Mouse (Mus musculus) hindbrain, postnatal 0 days (tissue): ENCODE data around the gene Psat1. TPM values are rescaled to one million over a fixed set of nuclear protein-coding genes. Genes with fewer than 3 reads are reported as not detected.

ENCODE experiments used
- ATAC-seq: fragments of 200-750 bp; cut with Nextera tagmentation; 2 replicates; pipeline ENCODE4 v1.8.0; 2017; ENCODE audit warnings: mild to moderate bottlenecking, moderate TSS enrichment, moderate library complexity
- DNase-seq: peaks from one replicate; pipeline ENCODE4 v3.0.0-alpha.2; 2015; ENCODE audit warnings: low spot score
- H3K27ac ChIP-seq: fragments of 300-500 bp; sonication (generic); 2 replicates; pipeline ENCODE4 v1.5.1; 2014; ENCODE audit warnings: mild to moderate bottlenecking
- H3K27me3 ChIP-seq: fragments of 300-500 bp; sonication (generic); 2 replicates; pipeline ENCODE4 v1.6.1; 2014; ENCODE audit warnings: low read length, mixed read lengths; ENCODE audit not compliant: insufficient read depth
- H3K36me3 ChIP-seq: fragments of 300-500 bp; sonication (generic); 2 replicates; pipeline ENCODE4 v1.6.1; 2014; ENCODE audit warnings: low read length, mixed read lengths; ENCODE audit not compliant: insufficient read depth
- H3K4me1 ChIP-seq: fragments of 300-500 bp; sonication (generic); 2 replicates; pipeline ENCODE4 v1.6.1; 2014; ENCODE audit warnings: antibody characterized with exemption, low read length, mixed read lengths; ENCODE audit not compliant: insufficient read depth
- H3K4me2 ChIP-seq: fragments of 300-500 bp; sonication (generic); 2 replicates; pipeline ENCODE4 v1.6.1; 2014; ENCODE audit warnings: low read depth, mild to moderate bottlenecking, low read length, moderate library complexity, mixed read lengths
- H3K4me3 ChIP-seq: fragments of 300-500 bp; sonication (generic); 2 replicates; pipeline ENCODE4 v1.5.1; 2014; ENCODE audit warnings: low read length
- H3K9ac ChIP-seq: fragments of 300-500 bp; sonication (generic); replicated peaks from 2 replicates; pipeline ENCODE4 v1.6.1; 2014; ENCODE audit warnings: mild to moderate bottlenecking, low read length, moderate library complexity, mixed read lengths
- H3K9me3 ChIP-seq: fragments of 300-500 bp; sonication (generic); 2 replicates; pipeline ENCODE4 v1.6.1; 2016; ENCODE audit warnings: low read length, mixed read lengths
- CTCF ChIP-seq: IDR thresholded peaks from 2 replicates; pipeline ENCODE4 v1.5.1; 2016; ENCODE audit warnings: antibody characterized with exemption, control low read depth, low read depth
- WGBS: fragments of 180-500 bp; shearing (Covaris S2); extraction: QIAGEN DNeasy Blood & Tissue Kit; methylation state at CpG from one replicate; pipeline ENCODE4 v1.1.7; 2014; 5-methylcytosine and 5-hydroxymethylcytosine counted together
- polyA plus RNA-seq: library from polyadenylated mRNA; unstranded; fragments of >200 nt; fragmentation: Nextera tagmentation; extraction: Ambion mirVana; gene quantifications from 2 replicates; pipeline ENCODE4 v1.2.1, GENCODE M21; 2015
- total RNA-seq: library from RNA; depleted of rRNA; stranded (reverse); fragments of >200 nt; gene quantifications from 2 replicates; pipeline ENCODE4 v1.2.3, GENCODE M21; 2014

The Psat1 gene
- total and polyA plus RNA-seq, 2 experiments from 2014 or later = 79.8 to 96.6 TPM

DNA sequence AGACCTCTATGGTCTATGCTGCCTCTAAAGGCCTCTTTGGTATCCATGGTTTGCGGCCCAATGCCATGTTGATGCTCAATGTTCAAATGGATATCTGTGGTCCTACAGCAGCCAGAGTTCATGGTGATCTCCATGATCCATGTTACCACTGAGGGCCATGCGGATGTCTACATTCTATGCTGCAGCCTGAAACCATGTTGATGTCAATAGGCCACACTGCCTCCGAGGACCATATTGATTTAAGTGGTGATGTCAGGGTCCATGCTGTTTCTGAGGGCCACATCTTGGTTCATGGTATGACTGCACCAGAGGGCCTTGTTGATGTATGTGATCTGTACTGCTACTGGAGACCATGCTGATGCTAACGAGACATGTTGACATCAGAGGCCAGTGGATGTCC is 55.0 kb downstream of the Psat1 start:
- no peak for ATAC-seq
- Histone ChIP-seq H3K9me3 (no peaks in the 10 kb centered on the region), H3K9ac (no peak overlapping the region), H3K36me3 (no peaks in the 10 kb centered on the region), H3K27ac (no peak overlapping the region), H3K4me2 (no peak overlapping the region), H3K4me1 (no peaks in the 10 kb centered on the region), H3K4me3 (no peak overlapping the region), H3K27me3 (no peaks in the 10 kb centered on the region)
- no peak for DNase-seq
- 92% methylated on average over 4 of the region's 4 CpGs for WGBS
- no peak for TF ChIP-seq CTCF

DNA sequence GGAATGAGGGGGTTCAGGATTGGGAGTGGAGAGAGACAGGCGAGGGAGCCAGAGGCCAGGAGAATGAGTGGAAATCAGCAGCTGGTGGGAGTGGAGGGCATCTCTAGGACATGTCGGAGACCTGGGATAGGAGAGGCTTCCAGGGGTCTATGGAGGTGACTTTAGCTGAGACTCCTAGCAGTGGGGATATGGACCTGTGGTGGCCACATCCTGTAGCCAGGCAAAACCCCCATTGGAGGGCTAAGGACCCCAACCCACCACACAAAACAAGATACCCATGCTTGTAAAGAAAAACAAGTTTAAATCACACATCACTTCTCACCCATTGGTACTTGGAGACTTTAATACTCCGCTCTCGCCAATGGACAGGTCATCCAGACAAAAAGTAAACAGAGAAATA is 58.7 kb downstream of the Psat1 start:
- H3K4me2 ChIP-seq = no peak overlapping the region
- H3K27ac ChIP-seq = no peak overlapping the region
- no peaks in the 10 kb centered on the region for H3K36me3 ChIP-seq
- no peaks in the 10 kb centered on the region for H3K27me3 ChIP-seq
- no peaks in the 10 kb centered on the region for H3K4me1 ChIP-seq
- TF ChIP-seq CTCF = no peak
- H3K9ac ChIP-seq = no peak overlapping the region
- ATAC-seq (no peak), DNase-seq (no peak)
- H3K4me3 ChIP-seq = no peak overlapping the region
- WGBS = 96% methylated on average over 4 of the region's 4 CpGs
- no peaks in the 10 kb centered on the region for H3K9me3 ChIP-seq

- DNase-seq = no peak
- Histone ChIP-seq H3K4me1 (no peaks in the 10 kb centered on the region), H3K27ac (no peak overlapping the region), H3K9me3 (no peaks in the 10 kb centered on the region), H3K27me3 (no peaks in the 10 kb centered on the region), H3K36me3 (no peaks in the 10 kb centered on the region), H3K4me3 (no peak overlapping the region), H3K4me2 (no peak overlapping the region), H3K9ac (no peak overlapping the region)
- TF ChIP-seq CTCF = no peak
- no peak for ATAC-seq
- WGBS = 78% methylated on average over 11 of the region's 11 CpGs
Observed at GRCm38 (mm10) chr19:15882705-15883426, 64.3 kb downstream of the Psat1 start.

GRCm38 (mm10) chr19:15880731-15881130 is 66.4 kb downstream of the Psat1 start:
- H3K27ac ChIP-seq = no peak overlapping the region
- 63% methylated on average over 8 of the region's 8 CpGs for WGBS
- no peak for TF ChIP-seq CTCF

GRCm38 (mm10) chr19:15879271-15879670 is 67.9 kb downstream of the Psat1 start:
- Histone ChIP-seq H3K4me2 (no peak overlapping the region), H3K4me1 (no peaks in the 10 kb centered on the region), H3K27me3 (no peaks in the 10 kb centered on the region), H3K9ac (no peak overlapping the region), H3K9me3 (no peaks in the 10 kb centered on the region), H3K36me3 (no peaks in the 10 kb centered on the region), H3K27ac (no peak overlapping the region), H3K4me3 (no peak overlapping the region)
- 93% methylated on average over 5 of the region's 5 CpGs for WGBS
- DNase-seq = no peak
- TF ChIP-seq CTCF = no peak
- no peak for ATAC-seq

More at GRCm38 (mm10) chr19:15880731-15881130, 66.4 kb downstream of the Psat1 start:
- ATAC-seq (0 out of 2 replicates have a peak, but pooled peaks have one; percentile 29), DNase-seq (peak; percentile 73)
- no peak overlapping the region for H3K4me2 ChIP-seq
- H3K27me3 ChIP-seq = no peaks in the 10 kb centered on the region
- no peaks in the 10 kb centered on the region for H3K9me3 ChIP-seq
- H3K4me3 ChIP-seq = no peak overlapping the region
- no peaks in the 10 kb centered on the region for H3K36me3 ChIP-seq
- H3K9ac ChIP-seq = no peak overlapping the region
- H3K4me1 ChIP-seq = no peaks in the 10 kb centered on the region

DNA sequence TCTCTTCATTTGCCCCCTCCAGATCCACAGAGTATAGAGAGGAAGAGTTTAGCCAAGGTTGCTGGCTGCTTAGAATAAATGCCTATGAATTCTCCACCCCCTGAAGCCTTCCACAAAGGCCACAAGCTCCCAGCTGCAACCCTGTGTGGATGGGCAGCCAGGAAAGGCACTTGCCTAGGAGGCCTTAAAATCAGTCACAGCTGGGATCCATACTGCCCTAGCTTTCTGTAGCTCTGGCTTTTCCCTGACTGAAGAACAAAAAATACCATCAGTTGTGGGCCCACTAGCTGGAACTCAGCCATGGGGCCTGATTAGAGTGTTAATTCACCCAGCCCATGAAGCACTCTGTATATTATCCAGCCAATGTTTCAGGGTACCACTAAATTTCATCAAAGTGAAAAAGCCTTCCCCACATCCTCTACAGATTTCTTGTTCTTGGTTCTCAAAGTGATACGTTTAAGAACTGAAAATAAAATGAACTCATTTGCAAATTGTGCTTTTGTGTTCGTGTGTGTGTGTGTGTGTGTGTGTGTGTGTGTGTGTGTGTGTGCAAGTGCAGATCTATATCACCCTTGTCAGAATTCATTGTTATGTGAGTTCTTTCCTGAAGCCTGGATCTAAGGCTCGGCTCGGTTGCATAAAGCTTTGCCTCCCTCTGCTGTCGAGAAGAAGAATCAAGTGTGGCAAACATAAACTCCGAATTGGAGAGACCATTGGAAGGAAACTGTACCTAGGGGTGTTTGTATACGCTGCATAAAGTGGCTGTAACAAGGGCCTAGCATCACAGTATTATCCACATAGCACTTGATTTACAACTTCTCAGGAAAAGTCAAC is 78.1 kb downstream of the Psat1 start:
- Histone ChIP-seq H3K27me3 (no peaks in the 10 kb centered on the region), H3K27ac (no peak overlapping the region), H3K9ac (no peak overlapping the region), H3K9me3 (no peaks in the 10 kb centered on the region), H3K4me2 (no peak overlapping the region), H3K4me3 (no peak overlapping the region), H3K4me1 (no peaks in the 10 kb centered on the region), H3K36me3 (no peaks in the 10 kb centered on the region)
- WGBS = 13% methylated on average over 7 of the region's 7 CpGs
- DNase-seq (peak; percentile 81), ATAC-seq (peak; percentile 59)
- peak; percentile 91 for TF ChIP-seq CTCF
